Mouse (Mus musculus): ENCODE results near the gene Dcakd. TPM values are rescaled to one million over a fixed set of nuclear protein-coding genes. Genes with fewer than 3 reads are reported as not detected.

Dcakd gene
- polyA plus RNA-seq, 1 experiment from 2014 or later = 95.9 TPM

GRCm38 (mm10) chr11:103043982-103044381 lies 15.8 kb upstream of the Dcakd start:
- Histone ChIP-seq H3K9ac (no peak overlapping the region), H3K36me3 (peaks cover 52% of the 10 kb centered on the region), H3K4me1 (peaks cover 5% of the 10 kb centered on the region; the same call in 1 of the 2 replicates), H3K4me3 (no peak overlapping the region), H3K27me3 (replicated peaks) (no peaks in the 10 kb centered on the region), H3K4me2 (no peak overlapping the region), H3K27ac (replicated peaks) (no peak overlapping the region), H3K9me3 (no peaks in the 10 kb centered on the region)
- no peak for ATAC-seq (ENCODE audit: extremely low read depth, insufficient number of reproducible peaks, low FRiP score, low TSS enrichment)
- 92% methylated on average over 3 of the region's 3 CpGs for WGBS

- H3K4me2 ChIP-seq = no peak overlapping the region
- 74% methylated on average over 4 of the region's 4 CpGs for WGBS
- H3K9me3 ChIP-seq = no peaks in the 10 kb centered on the region
- H3K27me3 ChIP-seq (replicated peaks) = no peaks in the 10 kb centered on the region
- no peak overlapping the region for H3K4me3 ChIP-seq
- H3K36me3 ChIP-seq = peaks cover 58% of the 10 kb centered on the region
- no peak overlapping the region for H3K9ac ChIP-seq
- no peak overlapping the region for H3K27ac ChIP-seq (replicated peaks)
- peaks cover 11% of the 10 kb centered on the region for H3K4me1 ChIP-seq
- no peak for ATAC-seq (ENCODE audit: extremely low read depth, insufficient number of reproducible peaks, low FRiP score, low TSS enrichment)
Measured at GRCm38 (mm10) chr11:103042828-103043227, 14.7 kb upstream of the Dcakd start.

GRCm38 (mm10) chr11:103038037-103038436 lies 9.9 kb upstream of the Dcakd start:
- Histone ChIP-seq H3K27ac (replicated peaks) (no peak overlapping the region), H3K4me1 (peaks cover 31% of the 10 kb centered on the region), H3K9ac (no peak overlapping the region), H3K9me3 (no peaks in the 10 kb centered on the region), H3K27me3 (replicated peaks) (no peaks in the 10 kb centered on the region), H3K4me2 (no peak overlapping the region), H3K36me3 (peaks cover 28% of the 10 kb centered on the region), H3K4me3 (no peak overlapping the region)
- ATAC-seq (ENCODE audit: extremely low read depth, insufficient number of reproducible peaks, low FRiP score, low TSS enrichment) = no peak
- 42% methylated on average over 6 of the region's 6 CpGs for WGBS

- H3K9ac ChIP-seq = no peak overlapping the region
- no peak overlapping the region for H3K4me3 ChIP-seq
- H3K9me3 ChIP-seq = no peaks in the 10 kb centered on the region
- 84% methylated on average over 8 of the region's 8 CpGs for WGBS
- ATAC-seq (ENCODE audit: extremely low read depth, insufficient number of reproducible peaks, low FRiP score, low TSS enrichment) = no peak
- H3K4me2 ChIP-seq = no peak overlapping the region
- no peak overlapping the region for H3K27ac ChIP-seq (replicated peaks)
- no peaks in the 10 kb centered on the region for H3K27me3 ChIP-seq (replicated peaks)
- H3K4me1 ChIP-seq = peaks cover 36% of the 10 kb centered on the region
- H3K36me3 ChIP-seq = peaks cover 25% of the 10 kb centered on the region
Measured at GRCm38 (mm10) chr11:103036881-103037465, 8.8 kb upstream of the Dcakd start.

GRCm38 (mm10) chr11:103035007-103035406 lies 6.9 kb upstream of the Dcakd start:
- H3K36me3 ChIP-seq = peaks cover 25% of the 10 kb centered on the region
- 65% methylated on average over 6 of the region's 6 CpGs for WGBS
- H3K4me3 ChIP-seq = no peak overlapping the region
- H3K4me2 ChIP-seq = no peak overlapping the region
- H3K4me1 ChIP-seq = peaks cover 43% of the 10 kb centered on the region
- H3K27ac ChIP-seq (replicated peaks) = no peak overlapping the region
- ATAC-seq (ENCODE audit: extremely low read depth, insufficient number of reproducible peaks, low FRiP score, low TSS enrichment) = no peak
- H3K9ac ChIP-seq = peak overlapping the region; percentile 50; the same call in 1 of the 2 replicates
- no peaks in the 10 kb centered on the region for H3K27me3 ChIP-seq (replicated peaks)
- no peaks in the 10 kb centered on the region for H3K9me3 ChIP-seq

- H3K27me3 ChIP-seq (replicated peaks) = no peaks in the 10 kb centered on the region
- H3K9ac ChIP-seq = no peak overlapping the region
- H3K4me3 ChIP-seq = no peak overlapping the region
- no peak overlapping the region for H3K4me2 ChIP-seq
- H3K36me3 ChIP-seq = peaks cover 17% of the 10 kb centered on the region
- no peak for ATAC-seq (ENCODE audit: extremely low read depth, insufficient number of reproducible peaks, low FRiP score, low TSS enrichment)
- no peaks in the 10 kb centered on the region for H3K9me3 ChIP-seq
- 81% methylated on average over 3 of the region's 3 CpGs for WGBS
- H3K4me1 ChIP-seq = peaks cover 45% of the 10 kb centered on the region
- H3K27ac ChIP-seq (replicated peaks) = peak overlapping the region; percentile 36; the same call in 1 of the 2 replicates
Measured at GRCm38 (mm10) chr11:103033030-103033429, 4.9 kb upstream of the Dcakd start.

- H3K9me3 ChIP-seq = no peaks in the 10 kb centered on the region
- no peaks in the 10 kb centered on the region for H3K27me3 ChIP-seq (replicated peaks)
- peak overlapping the region; percentile 60 for H3K4me3 ChIP-seq
- H3K4me1 ChIP-seq = peaks cover 33% of the 10 kb centered on the region
- peaks cover 37% of the 10 kb centered on the region for H3K36me3 ChIP-seq
- peak overlapping the region; percentile 89 for H3K9ac ChIP-seq
- peak; percentile 5; the same call in 1 of the 2 replicates for ATAC-seq (ENCODE audit: extremely low read depth, insufficient number of reproducible peaks, low FRiP score, low TSS enrichment)
- peak overlapping the region; percentile 71 for H3K4me2 ChIP-seq
- peak overlapping the region; percentile 90 for H3K27ac ChIP-seq (replicated peaks)
- WGBS = 13% methylated on average over 8 of the region's 8 CpGs
Measured at GRCm38 (mm10) chr11:103027570-103028175, 460 bp downstream of the Dcakd start.

- peak overlapping the region; percentile 71 for H3K4me2 ChIP-seq
- H3K4me3 ChIP-seq = peak overlapping the region; percentile 60
- H3K9me3 ChIP-seq = no peaks in the 10 kb centered on the region
- H3K36me3 ChIP-seq = peaks cover 43% of the 10 kb centered on the region
- no peak for ATAC-seq (ENCODE audit: extremely low read depth, insufficient number of reproducible peaks, low FRiP score, low TSS enrichment)
- H3K4me1 ChIP-seq = peaks cover 30% of the 10 kb centered on the region
- no peaks in the 10 kb centered on the region for H3K27me3 ChIP-seq (replicated peaks)
- H3K9ac ChIP-seq = peak overlapping the region; percentile 89; the same call in 1 of the 2 replicates
- 79% methylated on average over 3 of the region's 3 CpGs for WGBS
- H3K27ac ChIP-seq (replicated peaks) = no peak overlapping the region
Measured at GRCm38 (mm10) chr11:103026901-103027300, 1.2 kb downstream of the Dcakd start.

- Histone ChIP-seq H3K4me3 (no peak overlapping the region), H3K4me2 (no peak overlapping the region), H3K4me1 (peaks cover 19% of the 10 kb centered on the region), H3K27me3 (replicated peaks) (no peaks in the 10 kb centered on the region), H3K36me3 (peaks cover 55% of the 10 kb centered on the region), H3K9ac (no peak overlapping the region), H3K9me3 (no peaks in the 10 kb centered on the region), H3K27ac (replicated peaks) (no peak overlapping the region)
- WGBS = 86% methylated on average over 3 of the region's 3 CpGs
- ATAC-seq (ENCODE audit: extremely low read depth, insufficient number of reproducible peaks, low FRiP score, low TSS enrichment) = no peak
Measured at GRCm38 (mm10) chr11:103023974-103024373, 4.2 kb downstream of the Dcakd start.

GRCm38 (mm10) chr11:103020713-103021335 lies 7.3 kb downstream of the Dcakd start:
- Histone ChIP-seq H3K36me3 (peaks cover 46% of the 10 kb centered on the region), H3K4me2 (no peak overlapping the region), H3K4me1 (peaks cover 11% of the 10 kb centered on the region), H3K9me3 (no peaks in the 10 kb centered on the region), H3K27ac (replicated peaks) (0 out of 2 replicates have a peak overlapping the region, but pooled peaks have one; percentile 15), H3K4me3 (no peak overlapping the region), H3K9ac (no peak overlapping the region), H3K27me3 (replicated peaks) (no peaks in the 10 kb centered on the region)
- WGBS = 70% methylated on average over 3 of the region's 3 CpGs
- no peak for ATAC-seq (ENCODE audit: extremely low read depth, insufficient number of reproducible peaks, low FRiP score, low TSS enrichment)

GRCm38 (mm10) chr11:103019325-103019724 lies 8.8 kb downstream of the Dcakd start:
- H3K27ac ChIP-seq (replicated peaks) = no peak overlapping the region
- no peak overlapping the region for H3K4me2 ChIP-seq
- peaks cover 18% of the 10 kb centered on the region for H3K4me1 ChIP-seq
- no peak for ATAC-seq (ENCODE audit: extremely low read depth, insufficient number of reproducible peaks, low FRiP score, low TSS enrichment)
- no peaks in the 10 kb centered on the region for H3K27me3 ChIP-seq (replicated peaks)
- H3K36me3 ChIP-seq = peaks cover 39% of the 10 kb centered on the region
- no peak overlapping the region for H3K9ac ChIP-seq
- no peaks in the 10 kb centered on the region for H3K9me3 ChIP-seq
- H3K4me3 ChIP-seq = no peak overlapping the region
- 88% methylated on average over 7 of the region's 7 CpGs for WGBS

All from heart, embryonic 13.5 days (tissue).